Mouse (Mus musculus) kidney, adult 2 months (tissue): ENCODE data around the gene Kif21b.

ENCODE experiments used
- CTCF ChIP-seq: fragments of 200-500 bp; conservative IDR thresholded peaks from 2 replicates; pipeline ENCODE4 v1.5.1; 2011; ENCODE audit warnings: low read depth, mild to moderate bottlenecking, control low read depth, low read length, moderate library complexity, mixed read lengths; ENCODE audit not compliant: insufficient read depth, insufficient read length
- POLR2A ChIP-seq: fragments of 200-500 bp; IDR thresholded peaks from one replicate; pipeline ENCODE4 v1.6.1; 2011; ENCODE audit warnings: low read depth, low read length, control low read depth

DNA sequence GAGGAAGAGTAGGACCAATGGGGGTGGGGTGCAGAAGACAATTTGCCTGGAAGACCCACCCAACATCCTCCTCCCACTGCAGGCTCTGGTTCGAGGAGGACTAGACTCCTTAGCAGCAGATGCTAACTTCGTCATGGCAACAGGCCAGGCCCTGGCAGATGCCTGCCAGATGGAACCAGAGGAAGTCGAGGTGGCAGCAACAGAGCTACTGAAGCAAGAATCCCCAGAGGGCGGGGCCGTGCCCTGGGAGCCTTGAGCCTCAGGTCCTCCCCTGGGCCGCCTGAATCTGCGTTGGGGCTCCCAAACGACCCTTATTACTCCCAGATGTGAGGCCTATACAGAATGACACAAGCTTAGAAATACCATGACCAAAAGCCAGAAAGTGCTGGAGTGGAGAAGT, 12.3 kb upstream of the Kif21b start:
- no peak for TF ChIP-seq CTCF
- TF ChIP-seq POLR2A, result no peak
